23 mouse cellular contexts compared by ENCODE assay signal in genomic region chr4:114798041-114798624, GRCm38 (mm10). TPM values are rescaled to one million over a fixed set of nuclear protein-coding genes. Genes with fewer than 3 reads are reported as not detected.
DNase-seq lines count a peak whose midpoint lies in the region; ATAC-seq and TF ChIP-seq lines count a peak whose summit lies in the region.
"Had no signal": no experiment of that assay in that cellular context is flagged by ENCODE, and none has a peak within 500 bp of the region (broad histone marks: within the 10 kb centered on the region; RNA-seq: fewer than 3 reads in every experiment).

No protein-coding gene starts in this region.

- no peak for TF ChIP-seq CTCF in kidney, postnatal 0 days (IDR thresholded peaks at IDR 0.05; ENCODE audit: low read depth)

- no peaks in the 10 kb centered on the region for H3K27me3 ChIP-seq in kidney, embryonic 15.5 days
- no peaks in the 10 kb centered on the region for H3K27me3 ChIP-seq in kidney, postnatal 0 days (ENCODE audit: insufficient read depth, low read length)
- no peaks in the 10 kb centered on the region for H3K27me3 ChIP-seq in limb, embryonic 14.5 days (ENCODE audit: control insufficient read depth, insufficient read depth, low read length)
- H3K27me3 ChIP-seq: midbrain, embryonic 12.5 days; neural tube, embryonic 12.5 days; stomach, embryonic 15.5 days had no signal

- no peak for TF ChIP-seq POLR2A in limb, embryonic 14.5 days (IDR thresholded peaks at IDR 0.05; ENCODE audit: borderline replicate concordance, extremely low read depth, insufficient read depth, insufficient read length)

- no peaks in the 10 kb centered on the region for H3K9me3 ChIP-seq in kidney, embryonic 15.5 days (replicated peaks)
- no peaks in the 10 kb centered on the region for H3K9me3 ChIP-seq in kidney, postnatal 0 days (replicated peaks; ENCODE audit: low read length)
- H3K9me3 ChIP-seq in limb, embryonic 14.5 days (ENCODE audit: control insufficient read depth, low read length) = no peaks in the 10 kb centered on the region
- H3K9me3 ChIP-seq: heart, embryonic 12.5 days; hindbrain, embryonic 13.5 days; midbrain, embryonic 12.5 days; neural tube, embryonic 12.5 days; stomach, embryonic 15.5 days had no signal

- no peak overlapping the region for H3K4me3 ChIP-seq in kidney, embryonic 15.5 days (replicated peaks)
- no peak overlapping the region for H3K4me3 ChIP-seq in kidney, postnatal 0 days (replicated peaks; ENCODE audit: low read depth, low read length)
- no peak overlapping the region for H3K4me3 ChIP-seq in limb, embryonic 14.5 days (replicated peaks; ENCODE audit: low read length)
- H3K4me3 ChIP-seq: heart, embryonic 12.5 days; hindbrain, embryonic 13.5 days; midbrain, embryonic 12.5 days; neural tube, embryonic 12.5 days; stomach, embryonic 15.5 days had no signal

- DNase-seq in kidney, adult 9 months = peak; percentile 30
- DNase-seq in NIH3T3 (ENCODE audit: low read depth) = peak; percentile 25
- peak; percentile 65 for DNase-seq in kidney, postnatal 0 days (ENCODE audit: low spot score)
- DNase-seq in limb, embryonic 14.5 days (ENCODE audit: low spot score) = peak; percentile 69
- DNase-seq in spleen, adult 18-20 months = no peak
- DNase-seq in frontal cortex, postnatal 14 days (ENCODE audit: low spot score in 2 of 2) = no peak
- DNase-seq: adrenal gland, adult 8-10 months; cerebellum, adult 9-10 months; heart, adult 11 months; heart, postnatal 14 days; right cerebral cortex, postnatal 14 days; thymus, adult 18-20 months had no signal

- H3K27ac ChIP-seq in kidney, embryonic 15.5 days = no peak overlapping the region
- H3K27ac ChIP-seq in kidney, postnatal 0 days = no peak overlapping the region
- no peak overlapping the region for H3K27ac ChIP-seq in limb, embryonic 14.5 days (replicated peaks; ENCODE audit: low read depth, low read length)
- H3K27ac ChIP-seq: hindbrain, embryonic 13.5 days; midbrain, embryonic 12.5 days; neural tube, embryonic 12.5 days; stomach, embryonic 15.5 days had no signal

- H3K9ac ChIP-seq in kidney, embryonic 15.5 days = no peak overlapping the region
- H3K9ac ChIP-seq in kidney, postnatal 0 days (ENCODE audit: low read depth, low read length) = no peak overlapping the region
- H3K9ac ChIP-seq in limb, embryonic 14.5 days (ENCODE audit: low read depth, low read length, severe bottlenecking) = no peak overlapping the region
- H3K9ac ChIP-seq: heart, embryonic 12.5 days; hindbrain, embryonic 13.5 days; midbrain, embryonic 12.5 days; neural tube, embryonic 12.5 days; stomach, embryonic 15.5 days had no signal

- H3K4me2 ChIP-seq in kidney, embryonic 15.5 days = no peak overlapping the region
- no peak overlapping the region for H3K4me2 ChIP-seq in kidney, postnatal 0 days (ENCODE audit: low read length)
- H3K4me2 ChIP-seq in limb, embryonic 14.5 days (replicated peaks; ENCODE audit: low read depth, low read length, severe bottlenecking) = no peak overlapping the region; the same call in 1 of the 2 replicates
- H3K4me2 ChIP-seq: heart, embryonic 12.5 days; hindbrain, embryonic 13.5 days; liver, embryonic 11.5 days; midbrain, embryonic 12.5 days; neural tube, embryonic 12.5 days; stomach, embryonic 15.5 days had no signal

- peaks cover 33% of the 10 kb centered on the region for H3K4me1 ChIP-seq in kidney, embryonic 15.5 days
- H3K4me1 ChIP-seq in kidney, postnatal 0 days (replicated peaks; ENCODE audit: insufficient read depth, low read length) = peaks cover 6% of the 10 kb centered on the region; the same call in 1 of the 2 replicates
- H3K4me1 ChIP-seq in limb, embryonic 14.5 days (ENCODE audit: control insufficient read depth, insufficient read depth, low read length) = peaks cover 19% of the 10 kb centered on the region
- H3K4me1 ChIP-seq: heart, embryonic 12.5 days; midbrain, embryonic 12.5 days had no signal

- no peak for ATAC-seq in kidney, embryonic 15.5 days (replicated peaks; ENCODE audit: low FRiP score)
- no peak; the same call in 1 of the 2 replicates for ATAC-seq in kidney, postnatal 0 days (replicated peaks; ENCODE audit: low FRiP score, low read depth)
- peak; percentile 51; the same call in 1 of the 2 replicates for ATAC-seq in limb, embryonic 14.5 days (ENCODE audit: low FRiP score, low read depth)

- H3K36me3 ChIP-seq in kidney, embryonic 15.5 days = no peaks in the 10 kb centered on the region
- H3K36me3 ChIP-seq in kidney, postnatal 0 days (ENCODE audit: insufficient read depth, low read length) = no peaks in the 10 kb centered on the region
- no peaks in the 10 kb centered on the region for H3K36me3 ChIP-seq in limb, embryonic 14.5 days (ENCODE audit: control insufficient read depth, insufficient read depth, low read length)
- H3K36me3 ChIP-seq: heart, embryonic 12.5 days; hindbrain, embryonic 13.5 days; midbrain, embryonic 12.5 days; neural tube, embryonic 12.5 days; stomach, embryonic 15.5 days had no signal

- 49% methylated on average over 7 of the region's 7 CpGs for WGBS in kidney, embryonic 15.5 days
- WGBS in kidney, postnatal 0 days = 34% methylated on average over 7 of the region's 7 CpGs
- WGBS in limb, embryonic 14.5 days = 39% methylated on average over 7 of the region's 7 CpGs

RNA-seq across cellular contexts. Expression of gene Gm12830, which starts 23.4 kb away (rescaled TPM):
- polyA plus RNA-seq in kidney, embryonic 15.5 days (2015; fragmentation: Nextera tagmentation; extraction: Ambion mirVana) = 0.09 and 0.14 TPM in 2 replicates
- 0.07 TPM in 1 of 2 replicates, not detected in the other for polyA plus RNA-seq in kidney, postnatal 0 days (2015; fragmentation: Nextera tagmentation; extraction: Ambion mirVana)
- polyA plus RNA-seq in limb, embryonic 14.5 days (2012; rRNA removed) = not detected in 2 replicates
- polyA plus RNA-seq in limb, embryonic 14.5 days (2014; fragmentation: Nextera tagmentation; extraction: Ambion mirVana) = not detected in 2 replicates
- polyA plus RNA-seq: C2C12; embryonic facial prominence, embryonic 11.5 days; heart, embryonic 12.5 days; hindbrain, embryonic 13.5 days; intestine, embryonic 14.5 days; liver, embryonic 11.5 days; midbrain, embryonic 12.5 days; neural tube, embryonic 12.5 days; spleen, adult 2 months; stomach, embryonic 15.5 days had no signal

Comparison
In these comparisons a context has a peak if more than half of its experiments do, and no peak if none do; other contexts are left out.
1. DNase-seq: peak in kidney, adult 9 months (single experiment), NIH3T3 (single experiment), kidney, postnatal 0 days (single experiment) and limb, embryonic 14.5 days (single experiment); none in spleen, adult 18-20 months (0 of 2) and frontal cortex, postnatal 14 days (0 of 2).